Mouse (Mus musculus) heart, embryonic 16.5 days (tissue): ENCODE results near the gene Olfr159. TPM values are rescaled to one million over a fixed set of nuclear protein-coding genes. Genes with fewer than 3 reads are reported as not detected.
A peak's percentile ranks its signal among the peaks of the same experiment; 100 is the strongest.

Source experiments
- ATAC-seq: fragments of 200-750 bp; cut with Nextera tagmentation; replicated peaks from 2 replicates; pipeline ENCODE4 v1.8.0; 2017; ENCODE audit warnings: moderate number of reproducible peaks; ENCODE audit not compliant: insufficient read depth, low FRiP score; ENCODE audit errors: extremely low read depth
- H3K27ac ChIP-seq: fragments of 300-500 bp; sonication (generic); 2 replicates; pipeline ENCODE4 v1.5.1; 2014; ENCODE audit warnings: mild to moderate bottlenecking, low read length, control low read depth, moderate library complexity
- H3K27me3 ChIP-seq: fragments of 300-500 bp; sonication (generic); 2 replicates; pipeline ENCODE4 v1.6.1; 2014; ENCODE audit warnings: low read length, mixed read lengths; ENCODE audit not compliant: control insufficient read depth, insufficient read depth
- H3K36me3 ChIP-seq: fragments of 300-500 bp; sonication (generic); 2 replicates; pipeline ENCODE4 v1.6.1; 2014; ENCODE audit not compliant: control insufficient read depth, insufficient read depth
- H3K4me1 ChIP-seq: fragments of 300-500 bp; sonication (generic); 2 replicates; pipeline ENCODE4 v1.6.1; 2014; ENCODE audit warnings: low read length, mixed read lengths; ENCODE audit not compliant: control insufficient read depth, insufficient read depth
- H3K4me2 ChIP-seq: fragments of 300-500 bp; sonication (generic); 2 replicates; pipeline ENCODE4 v1.6.1; 2014; ENCODE audit warnings: low read depth, mild to moderate bottlenecking, control low read depth, low read length
- H3K4me3 ChIP-seq: fragments of 300-500 bp; sonication (generic); 2 replicates; pipeline ENCODE4 v1.5.1; 2014; ENCODE audit warnings: mild to moderate bottlenecking, control low read depth, low read length
- H3K9ac ChIP-seq: fragments of 300-500 bp; sonication (generic); 2 replicates; pipeline ENCODE4 v1.6.1; 2014; ENCODE audit warnings: low read length, control low read depth
- H3K9me3 ChIP-seq: fragments of 300-500 bp; sonication (generic); replicated peaks from 2 replicates; pipeline ENCODE4 v1.6.1; 2016; ENCODE audit warnings: low read length; ENCODE audit not compliant: control insufficient read depth
- WGBS: fragments of 180-500 bp; shearing (Covaris S2); extraction: QIAGEN DNeasy Blood & Tissue Kit; methylation state at CpG from one replicate; pipeline ENCODE4 v1.1.7; 2014; 5-methylcytosine and 5-hydroxymethylcytosine counted together
- polyA plus RNA-seq: library from polyadenylated mRNA; unstranded; fragments of >200 nt; fragmentation: Nextera tagmentation; extraction: Ambion mirVana; gene quantifications from 2 replicates; pipeline ENCODE4 v1.2.1, GENCODE M21; 2015

The Olfr159 gene
- polyA plus RNA-seq, 1 experiment from 2014 or later, result not detected

GRCm38 (mm10) chr4:43737144-43737543 lies 33.7 kb downstream of the Olfr159 start:
- H3K4me1 ChIP-seq, result peaks cover 10% of the 10 kb centered on the region
- H3K27me3 ChIP-seq, result no peaks in the 10 kb centered on the region
- no peaks in the 10 kb centered on the region for H3K9me3 ChIP-seq
- 72% methylated on average over 6 of the region's 6 CpGs for WGBS
- no peak overlapping the region for H3K4me3 ChIP-seq
- H3K9ac ChIP-seq, result no peak overlapping the region
- H3K4me2 ChIP-seq, result no peak overlapping the region
- H3K36me3 ChIP-seq, result no peaks in the 10 kb centered on the region
- no peak overlapping the region for H3K27ac ChIP-seq
- ATAC-seq, result no peak

DNA sequence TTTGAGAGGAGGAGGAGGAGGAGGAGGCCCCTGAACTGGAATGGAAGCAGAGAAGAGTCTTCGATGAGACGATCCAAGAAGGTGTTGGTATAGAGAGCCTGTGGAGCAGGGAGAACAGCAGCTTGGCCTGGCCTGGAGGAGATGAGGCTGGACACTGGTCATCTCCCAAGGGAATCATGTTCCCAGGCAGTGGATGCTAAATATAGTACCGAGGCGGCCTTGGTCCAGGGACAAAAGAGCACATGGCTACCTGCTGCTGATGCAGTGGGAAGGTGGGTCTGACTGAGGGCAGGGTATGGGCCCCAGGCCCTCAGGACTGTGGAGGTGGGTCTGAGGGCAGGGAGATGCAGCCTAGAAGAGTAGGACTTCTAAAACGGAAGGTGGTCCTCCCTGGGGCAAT lies 37.6 kb downstream of the Olfr159 start:
- peaks cover 40% of the 10 kb centered on the region for H3K4me1 ChIP-seq
- no peak overlapping the region for H3K4me2 ChIP-seq
- 0 out of 2 replicates have a peak, but pooled peaks cover 2% of the 10 kb centered on the region for H3K27me3 ChIP-seq
- no peak overlapping the region for H3K27ac ChIP-seq
- no peak for ATAC-seq
- H3K9ac ChIP-seq, result no peak overlapping the region
- H3K4me3 ChIP-seq, result no peak overlapping the region
- H3K36me3 ChIP-seq, result no peaks in the 10 kb centered on the region
- 63% methylated on average over 5 of the region's 5 CpGs for WGBS
- no peaks in the 10 kb centered on the region for H3K9me3 ChIP-seq

GRCm38 (mm10) chr4:43732171-43732570 lies 38.6 kb downstream of the Olfr159 start:
- no peak for ATAC-seq
- H3K9me3 ChIP-seq, result no peaks in the 10 kb centered on the region
- H3K9ac ChIP-seq, result no peak overlapping the region; the same call in 1 of the 2 replicates
- H3K4me1 ChIP-seq, result peaks cover 50% of the 10 kb centered on the region
- no peak overlapping the region for H3K4me2 ChIP-seq
- H3K27me3 ChIP-seq, result 0 out of 2 replicates have a peak, but pooled peaks cover 2% of the 10 kb centered on the region
- 7% methylated on average over 1 of the region's 1 CpGs for WGBS
- no peak overlapping the region for H3K4me3 ChIP-seq
- no peak overlapping the region for H3K27ac ChIP-seq
- no peaks in the 10 kb centered on the region for H3K36me3 ChIP-seq

GRCm38 (mm10) chr4:43730750-43731297 lies 40.0 kb downstream of the Olfr159 start:
- no peaks in the 10 kb centered on the region for H3K9me3 ChIP-seq
- ATAC-seq, result no peak
- H3K36me3 ChIP-seq, result no peaks in the 10 kb centered on the region
- peak overlapping the region; percentile 25; the same call in 1 of the 2 replicates for H3K4me2 ChIP-seq
- 0 out of 2 replicates have a peak, but pooled peaks cover 2% of the 10 kb centered on the region for H3K27me3 ChIP-seq
- H3K4me1 ChIP-seq, result peaks cover 56% of the 10 kb centered on the region
- no peak overlapping the region for H3K9ac ChIP-seq
- 56% methylated on average over 21 of the region's 21 CpGs for WGBS
- no peak overlapping the region for H3K4me3 ChIP-seq
- peak overlapping the region; percentile 92 for H3K27ac ChIP-seq

DNA sequence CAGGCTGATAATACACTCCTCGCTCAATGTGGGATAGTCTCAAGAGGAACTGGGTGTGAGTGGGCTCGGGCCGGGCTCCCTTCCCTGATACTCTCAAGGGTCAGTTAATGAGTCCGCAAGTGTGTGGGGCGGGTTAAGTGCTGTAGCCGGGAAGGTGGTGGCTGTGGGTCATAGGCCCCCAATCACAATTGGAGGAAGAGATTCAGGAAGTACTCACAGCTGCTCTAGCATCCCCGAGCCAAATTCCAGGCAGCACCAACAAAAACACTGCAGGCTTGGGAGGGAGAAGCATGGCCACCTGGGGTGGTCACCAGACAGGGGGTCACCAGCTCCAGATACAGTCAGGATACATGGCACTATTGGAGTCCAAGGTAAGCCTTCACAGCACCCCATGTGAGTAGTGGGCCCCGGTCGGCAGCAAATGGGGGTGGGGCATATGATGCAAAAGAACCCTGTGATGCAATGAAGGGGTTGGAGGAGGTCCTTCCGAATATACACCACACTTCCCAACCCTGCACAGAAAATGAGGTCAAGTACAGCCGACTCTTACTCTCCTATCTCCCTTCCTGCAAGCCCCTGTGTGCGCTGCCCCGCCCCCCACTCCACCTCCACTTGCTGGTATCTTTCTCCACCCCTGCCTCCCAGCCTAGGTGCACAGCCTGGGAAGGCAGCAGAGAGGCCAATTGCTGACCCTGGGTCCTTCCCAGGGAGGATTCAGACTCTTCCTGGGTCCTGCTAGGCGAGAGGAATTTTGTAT lies 40.8 kb downstream of the Olfr159 start, which contains the start of gene Spaar:
Gene Spaar (plus strand): TSS at position 241 of the 757 bp plus-strand sequence.
- H3K9me3 ChIP-seq, result no peaks in the 10 kb centered on the region
- 0 out of 2 replicates have a peak, but pooled peaks cover 2% of the 10 kb centered on the region for H3K27me3 ChIP-seq
- H3K27ac ChIP-seq, result peak within 1 kb of the TSS; percentile 92
- H3K36me3 ChIP-seq, result no peaks in the 10 kb centered on the region
- peak; percentile 12; the same call in 1 of the 2 replicates for ATAC-seq
- no peak within 1 kb of the TSS for H3K4me3 ChIP-seq
- H3K4me1 ChIP-seq, result peaks cover 56% of the 10 kb centered on the region
- WGBS, result 32% methylated on average over 14 of the region's 14 CpGs
- peak within 1 kb of the TSS; percentile 44 for H3K4me2 ChIP-seq
- peak within 1 kb of the TSS; percentile 56 for H3K9ac ChIP-seq

- 23% methylated on average over 3 of the region's 3 CpGs for WGBS
- no peaks in the 10 kb centered on the region for H3K9me3 ChIP-seq
- H3K27ac ChIP-seq, result peak overlapping the region; percentile 92
- H3K4me1 ChIP-seq, result peaks cover 56% of the 10 kb centered on the region
- ATAC-seq, result no peak
- peak overlapping the region; percentile 56 for H3K9ac ChIP-seq
- peak overlapping the region; percentile 44 for H3K4me2 ChIP-seq
- H3K27me3 ChIP-seq, result 0 out of 2 replicates have a peak, but pooled peaks cover 2% of the 10 kb centered on the region
- no peak overlapping the region for H3K4me3 ChIP-seq
- H3K36me3 ChIP-seq, result no peaks in the 10 kb centered on the region
Observed at GRCm38 (mm10) chr4:43729126-43729525, 41.7 kb downstream of the Olfr159 start.

- Histone ChIP-seq H3K9me3 (no peaks in the 10 kb centered on the region), H3K4me2 (peak overlapping the region; percentile 44), H3K4me3 (no peak overlapping the region), H3K36me3 (no peaks in the 10 kb centered on the region), H3K27me3 (0 out of 2 replicates have a peak, but pooled peaks cover 2% of the 10 kb centered on the region), H3K9ac (peak overlapping the region; percentile 56), H3K27ac (peak overlapping the region; percentile 92), H3K4me1 (peaks cover 56% of the 10 kb centered on the region)
- WGBS, result 6% methylated on average over 5 of the region's 5 CpGs
- peak; percentile 78 for ATAC-seq
Observed at GRCm38 (mm10) chr4:43728576-43728954, 42.2 kb downstream of the Olfr159 start.

GRCm38 (mm10) chr4:43727718-43728575 lies 42.9 kb downstream of the Olfr159 start:
- peak overlapping the region; percentile 56 for H3K9ac ChIP-seq

More at GRCm38 (mm10) chr4:43727718-43728575, 42.9 kb downstream of the Olfr159 start:
- Histone ChIP-seq H3K4me1 (peaks cover 51% of the 10 kb centered on the region), H3K9me3 (no peaks in the 10 kb centered on the region), H3K27ac (peak overlapping the region; percentile 92), H3K4me3 (no peak overlapping the region), H3K4me2 (peak overlapping the region; percentile 44), H3K36me3 (no peaks in the 10 kb centered on the region), H3K27me3 (0 out of 2 replicates have a peak, but pooled peaks cover 2% of the 10 kb centered on the region)
- peak; percentile 23; the same call in 1 of the 2 replicates for ATAC-seq
- WGBS, result 52% methylated on average over 7 of the region's 7 CpGs
